Mouse (Mus musculus) spleen, postnatal 10 days (tissue): ENCODE results near the gene Dnajb12.

Experiments used
- DNase-seq, 2 experiments: peaks; one replicate each; pipeline ENCODE4 v3.0.0; 2021 to 2022; ENCODE audit warnings: low spot score in 2 of 2

Dnajb12 gene

DNA sequence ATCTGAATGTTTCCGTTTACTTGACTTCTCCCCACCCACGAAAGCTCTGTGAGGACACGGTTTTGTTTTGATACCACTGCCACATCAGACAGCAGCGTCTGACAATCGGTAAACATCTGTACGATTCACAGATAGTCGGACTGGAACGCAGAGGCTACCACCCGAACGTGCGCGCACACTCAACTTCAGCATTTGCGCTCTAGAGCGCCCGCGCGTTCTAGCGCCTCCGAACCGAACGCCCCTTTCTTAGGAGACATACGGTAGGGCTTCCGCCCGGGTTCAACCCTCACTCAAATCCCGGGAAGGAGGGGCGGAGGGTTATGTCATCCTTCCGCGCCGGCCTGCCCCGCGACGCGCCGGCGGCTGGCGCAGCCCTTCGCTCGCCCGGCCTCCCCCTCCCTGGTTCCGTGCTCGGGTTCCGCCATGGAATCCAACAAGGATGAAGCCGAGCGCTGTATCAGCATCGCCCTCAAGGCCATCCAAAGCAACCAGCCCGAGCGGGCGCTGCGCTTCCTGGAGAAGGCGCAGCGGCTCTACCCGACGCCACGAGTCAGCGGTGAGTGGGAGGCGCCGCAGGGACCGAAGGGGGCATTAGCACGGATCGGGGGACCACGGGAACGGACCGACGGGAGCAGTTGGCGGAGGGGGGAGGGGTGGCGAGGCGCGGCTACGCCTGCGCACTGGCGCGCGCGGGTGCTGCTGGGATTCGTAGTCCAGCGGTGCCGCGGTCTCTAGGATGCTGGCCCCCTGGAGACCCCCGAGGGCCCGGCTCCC, at the start of gene Dnajb12:
Dnajb12 (plus strand) TSS at position 302 of the 774 bp plus-strand sequence.
- DNase-seq, result peak; percentile 93 to 98

DNA sequence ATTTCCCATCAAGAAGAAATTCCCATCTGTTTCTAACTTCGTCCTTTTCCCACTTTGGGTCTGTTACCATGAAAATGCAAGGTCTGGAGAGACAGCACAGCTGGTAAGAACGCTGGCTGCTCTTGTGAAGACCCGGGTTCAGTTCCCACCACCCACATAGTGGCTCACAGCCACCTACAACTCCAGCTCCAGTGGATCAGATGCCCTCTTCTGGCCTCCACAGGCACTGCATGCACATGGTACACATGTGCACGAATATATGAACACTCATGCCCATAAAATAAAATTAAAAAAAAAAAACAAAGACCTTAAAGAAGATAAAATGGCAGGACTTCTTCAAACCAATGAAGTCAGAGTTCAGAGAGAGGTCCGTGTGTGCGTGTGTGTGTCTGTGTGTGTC, 49.5 kb upstream of the Dnajb12 start:
- DNase-seq, result no peak

DNA sequence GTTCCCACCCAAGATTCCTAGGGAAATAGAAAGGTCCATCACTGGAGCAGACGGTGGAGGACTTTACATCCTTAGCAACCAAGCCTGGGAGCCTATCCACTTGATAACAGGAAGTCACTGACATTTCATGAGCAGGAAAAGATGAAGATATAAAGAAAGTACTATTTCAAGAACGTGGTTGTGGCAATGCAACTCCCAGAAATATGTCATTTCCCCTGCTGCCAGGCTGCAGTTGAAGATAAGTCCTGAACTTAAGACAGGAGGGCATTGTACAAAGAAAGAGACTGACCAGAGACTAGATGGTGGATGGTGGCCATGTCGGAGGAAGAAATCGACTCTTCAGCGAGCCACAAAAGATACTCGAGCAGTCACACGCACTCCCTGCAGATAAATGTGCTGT, 47.4 kb upstream of the Dnajb12 start:
- DNase-seq, result no peak

DNA sequence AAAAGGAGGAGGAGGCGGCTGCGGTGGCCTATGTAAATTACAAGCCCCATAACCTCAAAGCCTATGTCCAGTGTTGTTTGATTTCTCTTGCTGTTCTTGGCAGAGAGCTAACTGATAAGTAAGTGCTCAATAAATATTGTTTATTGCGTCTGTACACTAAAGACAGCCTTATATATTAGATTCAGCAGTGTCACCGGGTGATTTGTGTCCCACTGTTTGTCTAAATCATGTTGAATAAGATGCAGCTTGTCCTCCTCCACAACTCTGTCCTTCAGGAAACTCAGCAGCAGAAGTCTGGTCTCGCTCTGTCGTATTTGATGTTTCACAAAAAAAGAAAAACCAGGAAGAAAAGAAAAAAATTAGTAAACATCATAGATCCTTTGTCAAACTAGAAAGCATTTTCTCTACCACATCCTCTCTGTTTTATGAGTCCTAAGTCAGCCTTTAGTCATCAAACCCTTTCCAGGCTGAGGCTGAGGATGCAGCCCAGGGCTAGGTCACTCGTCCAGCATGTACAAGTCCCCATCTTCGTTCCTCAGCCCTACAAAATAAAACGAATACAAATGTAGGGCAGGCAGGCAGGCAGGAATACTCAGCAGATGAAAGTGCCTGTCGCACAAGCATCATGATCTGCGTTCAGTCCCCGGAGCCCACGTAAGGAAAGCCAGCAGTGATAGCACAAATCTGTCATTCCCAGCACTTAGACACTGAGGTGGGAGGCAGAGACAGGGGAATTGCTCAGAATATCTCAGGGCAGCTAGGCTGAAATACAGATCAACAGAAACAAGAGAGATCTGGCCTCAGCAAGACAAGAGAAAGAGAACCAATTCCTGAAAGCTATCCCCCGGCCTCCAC, 43.8 kb upstream of the Dnajb12 start:
- DNase-seq, result no peak

DNA sequence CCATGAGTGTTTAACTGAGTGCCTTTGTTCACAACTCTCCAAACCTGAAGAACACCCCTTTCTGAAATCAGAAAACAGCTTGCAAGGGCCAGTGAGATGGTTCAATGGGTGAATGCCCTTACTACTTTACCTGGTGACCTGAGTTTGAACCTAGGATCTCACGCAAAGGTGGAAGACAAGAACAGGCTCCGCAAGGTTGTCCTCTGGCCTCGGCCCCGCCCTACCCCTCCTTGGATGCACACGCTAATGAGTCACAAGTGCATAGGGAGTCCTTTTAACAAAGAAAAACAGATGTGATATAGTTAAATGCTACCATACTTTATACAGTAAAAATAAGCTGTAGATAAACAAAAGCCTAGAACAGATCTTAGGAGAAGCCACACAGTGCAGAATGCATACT, 41.9 kb upstream of the Dnajb12 start:
- DNase-seq, result no peak

DNA sequence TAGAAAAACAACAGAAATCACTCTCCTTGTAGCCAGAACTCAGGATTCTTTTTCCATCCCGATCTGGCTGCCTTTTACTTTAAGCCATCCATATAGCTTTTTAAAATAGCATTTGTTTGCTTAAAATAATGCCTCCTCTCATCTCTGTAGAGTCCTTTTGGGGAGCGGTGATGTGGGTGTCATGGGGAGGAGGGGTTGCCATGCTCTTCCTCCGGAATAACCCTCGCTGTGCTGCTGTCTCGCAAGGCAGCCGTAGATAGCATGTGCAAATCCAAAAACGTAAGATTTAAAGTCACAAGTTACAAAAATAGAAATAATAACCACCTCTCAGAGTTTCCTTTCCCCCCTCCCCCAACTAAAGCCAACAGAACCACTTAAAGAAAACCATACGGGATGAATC, 37.9 kb upstream of the Dnajb12 start:
- no peak for DNase-seq

DNA sequence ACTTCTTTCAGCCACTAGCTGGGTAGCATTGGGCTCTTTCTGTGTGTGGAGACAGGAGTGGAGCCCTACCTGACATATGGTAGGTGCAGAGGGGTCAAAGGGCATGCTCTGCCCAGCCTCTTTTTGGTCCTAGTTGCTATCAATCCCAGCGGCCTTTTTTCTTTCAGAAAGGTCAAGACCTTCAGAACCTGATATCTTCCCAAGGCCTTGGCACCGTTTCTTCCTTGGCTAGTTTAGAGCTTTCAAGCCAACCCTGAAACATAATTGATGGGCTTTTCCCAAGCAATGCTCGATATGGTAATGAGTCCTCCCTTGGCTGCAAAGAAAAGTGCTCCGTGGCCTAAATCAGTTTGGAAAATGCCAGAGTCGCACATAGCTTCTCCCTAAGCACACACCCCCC, 36.2 kb upstream of the Dnajb12 start:
- DNase-seq, result no peak

DNA sequence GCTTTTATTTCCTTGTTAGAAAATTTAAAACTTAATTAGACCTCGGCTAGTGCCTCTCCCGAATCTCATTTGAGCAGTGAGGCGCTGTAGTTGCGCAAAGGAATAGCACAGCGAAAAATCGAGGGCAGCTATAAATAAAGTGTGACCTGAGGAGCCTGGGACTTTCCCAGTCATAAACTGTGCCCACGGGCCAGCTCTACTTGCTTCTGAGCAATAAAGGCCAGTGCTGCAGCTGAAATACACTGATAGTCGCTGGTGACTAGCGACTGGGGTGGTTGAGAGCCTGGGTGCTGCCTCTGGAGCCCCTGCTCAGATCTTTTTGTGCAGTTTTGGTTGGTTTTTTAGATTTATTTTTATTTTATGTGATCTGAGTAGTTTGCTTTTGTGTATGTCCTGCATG, 34.7 kb upstream of the Dnajb12 start:
- no peak for DNase-seq

DNA sequence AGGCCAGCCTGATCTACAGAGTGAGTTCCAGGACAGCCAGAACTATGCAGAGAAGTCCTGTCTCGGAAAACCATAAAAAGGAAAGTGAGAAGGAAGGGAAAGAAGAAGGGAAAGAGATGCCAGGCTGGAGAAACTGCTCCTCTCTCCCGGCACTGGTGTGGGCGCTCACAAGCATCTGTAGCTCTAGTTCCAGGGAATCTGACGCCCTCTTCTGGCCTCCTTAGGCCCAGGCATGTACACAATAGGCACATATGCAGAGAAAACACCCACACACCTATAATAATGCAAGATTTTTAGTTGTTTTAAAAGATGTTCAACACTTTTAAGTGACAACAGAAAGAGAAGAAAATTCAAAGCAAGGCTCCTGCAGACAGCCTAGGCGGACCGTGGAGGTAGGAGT, 32.9 kb upstream of the Dnajb12 start:
- DNase-seq, result no peak

DNA sequence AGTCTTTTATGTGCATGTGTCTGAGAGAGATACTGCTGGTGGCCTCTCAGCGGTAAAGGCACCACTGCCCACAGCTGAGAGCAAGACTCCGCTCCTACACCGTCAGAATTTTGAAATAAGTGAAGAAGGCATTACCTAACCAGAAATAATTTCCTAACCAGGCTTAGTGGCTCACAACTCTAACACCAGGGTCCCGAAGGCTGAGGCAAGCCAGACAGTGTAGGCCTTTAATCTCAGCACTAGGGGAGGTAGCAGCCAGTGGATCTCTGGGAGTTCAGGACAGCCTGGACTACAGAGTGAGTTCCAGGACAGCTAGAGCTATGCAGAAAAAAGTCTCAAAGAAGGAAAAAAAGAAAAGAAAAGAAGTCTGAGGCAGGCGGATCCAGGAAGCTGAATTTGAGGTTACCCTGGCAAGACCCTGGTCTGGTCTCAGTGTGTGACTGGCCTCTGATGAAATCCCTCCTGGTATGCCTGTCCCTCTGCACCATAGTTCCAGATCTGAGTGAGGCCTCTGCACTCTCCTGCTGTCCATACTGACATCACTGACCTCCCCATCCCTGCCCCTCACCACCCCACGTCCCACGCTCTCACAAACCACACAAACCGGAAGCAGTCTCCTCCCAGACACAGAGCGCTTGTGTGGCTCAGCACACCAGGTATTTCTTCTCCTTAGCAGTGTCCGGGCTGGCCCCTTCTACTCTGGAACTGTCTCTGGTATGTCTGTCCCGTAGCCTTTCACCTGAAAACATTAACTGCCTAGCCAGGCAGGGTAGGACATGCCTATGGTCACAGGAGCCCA, 31.1 kb upstream of the Dnajb12 start:
- no peak for DNase-seq

DNA sequence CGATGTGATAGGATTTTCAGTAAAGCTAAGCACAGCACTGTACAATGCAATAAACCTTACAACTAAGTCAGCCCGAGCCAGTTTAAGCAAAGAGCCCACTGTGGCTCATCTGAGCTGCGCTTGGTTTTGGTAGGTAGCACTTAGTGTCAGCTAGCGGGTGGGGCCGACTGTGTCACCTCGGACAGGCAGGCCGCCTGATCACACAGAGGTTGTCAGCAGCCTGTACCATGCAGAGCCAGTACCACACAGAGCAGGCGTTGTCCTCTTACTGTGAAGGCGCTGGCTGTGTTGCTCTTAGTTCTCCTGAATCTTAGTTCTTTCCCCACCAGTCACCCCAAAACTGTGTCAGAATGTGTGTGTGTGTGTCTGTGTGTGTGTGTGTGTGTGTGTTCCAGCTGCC, 30.4 kb upstream of the Dnajb12 start:
- DNase-seq, result no peak

DNA sequence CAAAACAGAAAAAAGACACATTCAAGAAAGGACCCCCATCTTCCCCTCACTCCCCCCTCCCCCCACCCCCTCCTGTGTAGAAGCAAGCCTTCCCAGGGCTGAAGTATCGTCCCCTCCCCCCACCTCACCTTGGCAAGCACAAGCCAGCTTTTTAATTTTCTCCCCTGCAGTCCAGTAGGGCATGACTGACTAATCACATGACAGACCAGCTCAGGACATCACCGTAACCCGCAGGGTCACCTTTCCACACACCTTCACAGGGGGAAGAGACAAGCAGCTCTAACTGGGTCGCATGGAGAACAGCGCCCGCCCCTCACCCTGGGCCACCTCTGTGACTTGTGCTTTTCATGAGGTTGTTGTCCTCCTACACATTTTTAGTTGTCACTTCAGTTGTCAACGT, 30.0 kb upstream of the Dnajb12 start:
- DNase-seq, result no peak

DNA sequence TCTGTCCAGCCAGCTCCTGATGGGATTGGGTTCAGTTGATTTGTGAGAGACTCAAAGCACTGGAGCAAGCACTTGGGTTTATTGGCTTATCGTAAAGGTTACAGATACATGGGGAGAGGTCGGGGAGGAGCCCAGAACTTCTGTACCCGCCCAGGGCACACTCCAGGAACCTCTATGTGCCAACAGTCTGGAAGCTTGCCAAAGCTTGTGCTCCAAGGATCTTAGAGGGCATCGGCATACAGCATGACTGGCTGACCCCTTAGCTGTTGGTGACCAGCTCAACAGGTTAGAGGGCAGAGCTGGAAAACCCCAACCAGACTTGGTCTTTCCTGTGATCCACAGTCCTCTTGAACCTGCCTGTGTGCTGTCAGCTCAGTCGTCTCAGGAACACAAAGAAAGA, 22.2 kb upstream of the Dnajb12 start:
- no peak for DNase-seq

DNA sequence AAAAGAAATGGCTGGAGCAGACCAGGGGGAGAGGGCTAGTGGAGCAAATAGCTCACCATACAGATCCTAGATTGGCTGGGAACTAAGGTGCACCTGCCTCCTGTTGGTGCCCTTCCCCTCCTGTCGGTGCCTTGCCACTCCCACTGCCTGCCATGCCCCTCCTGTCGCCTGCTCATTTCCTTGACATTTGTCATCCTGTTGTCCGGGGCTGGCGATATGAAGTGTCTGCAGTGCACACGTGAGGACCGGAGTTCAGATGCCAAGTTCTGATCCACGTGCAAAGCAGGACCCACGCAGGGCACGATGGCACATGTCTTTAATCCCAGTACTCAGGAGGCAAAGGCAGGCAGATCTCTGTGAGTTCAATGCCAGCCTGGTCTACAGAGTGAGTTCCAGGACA, 18.7 kb upstream of the Dnajb12 start:
- DNase-seq, result no peak

DNA sequence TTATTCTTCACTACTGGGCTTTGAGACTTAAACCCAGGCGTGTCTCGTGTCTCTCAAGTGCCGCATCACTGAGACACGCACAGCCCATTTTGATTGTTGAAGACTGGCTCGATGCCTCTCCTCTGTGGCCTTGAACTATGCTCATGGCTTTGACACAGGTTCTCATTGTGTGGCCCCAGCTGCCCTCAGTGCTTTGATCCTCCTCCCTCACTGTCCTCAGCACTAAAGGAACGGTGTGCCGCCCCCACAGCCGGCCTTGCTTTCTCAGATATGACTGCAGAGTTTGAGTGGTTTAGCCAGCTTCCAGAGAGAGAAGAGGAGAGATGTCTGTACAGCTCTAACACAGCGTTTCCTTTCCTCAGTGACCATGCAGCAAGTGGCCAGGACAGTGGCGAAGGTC, 18.2 kb upstream of the Dnajb12 start:
- DNase-seq, result no peak

DNA sequence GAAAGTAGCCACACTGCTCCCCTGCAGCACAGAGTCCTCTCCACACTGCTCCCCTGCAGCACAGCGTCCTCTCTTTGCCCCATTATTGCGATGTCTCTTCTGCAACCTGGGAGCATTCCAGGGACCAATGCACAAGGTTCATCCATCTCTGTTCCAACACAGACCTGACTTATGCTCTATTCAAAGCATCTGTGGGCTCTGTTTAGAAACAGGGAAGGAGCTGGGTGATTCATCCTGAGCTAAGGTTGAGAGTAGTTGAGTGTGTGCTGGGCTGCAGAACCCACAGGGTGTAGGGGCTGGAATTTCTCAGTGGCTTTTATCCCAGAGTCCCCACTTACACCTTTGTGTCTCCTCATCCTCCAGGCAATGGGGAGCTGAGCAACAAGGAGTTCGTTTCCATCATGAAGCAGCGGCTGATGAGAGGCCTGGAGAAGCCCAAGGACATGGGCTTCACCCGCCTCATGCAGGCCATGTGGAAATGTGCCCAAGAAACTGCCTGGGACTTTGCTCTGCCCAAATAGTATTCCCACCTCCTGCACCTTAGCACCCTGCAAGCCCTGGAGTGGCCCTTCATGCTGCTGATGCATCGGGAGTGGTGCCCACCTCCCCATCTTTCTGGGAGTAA, 16.4 kb upstream of the Dnajb12 start:
- DNase-seq, result no peak

DNA sequence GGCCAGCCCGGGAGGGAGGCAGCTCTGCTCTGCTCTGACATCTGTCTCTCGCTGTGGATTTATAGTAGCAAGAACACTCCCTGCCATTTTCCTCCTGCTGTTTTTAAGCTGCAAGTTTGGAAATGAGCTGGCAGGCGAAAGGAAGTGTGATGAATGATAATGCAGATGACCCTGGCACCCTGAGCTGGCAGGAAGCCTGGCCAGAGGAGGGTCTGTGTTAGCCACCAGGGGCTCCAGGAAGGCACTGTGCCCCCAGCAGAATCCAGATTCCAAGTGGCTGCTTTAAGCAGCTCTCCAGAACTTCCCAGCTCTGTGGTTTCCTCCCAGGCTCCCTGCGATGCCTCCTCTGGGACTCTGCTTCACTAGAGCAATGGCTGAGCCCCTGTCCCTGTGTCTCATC, 15.7 kb upstream of the Dnajb12 start:
- no peak for DNase-seq

DNA sequence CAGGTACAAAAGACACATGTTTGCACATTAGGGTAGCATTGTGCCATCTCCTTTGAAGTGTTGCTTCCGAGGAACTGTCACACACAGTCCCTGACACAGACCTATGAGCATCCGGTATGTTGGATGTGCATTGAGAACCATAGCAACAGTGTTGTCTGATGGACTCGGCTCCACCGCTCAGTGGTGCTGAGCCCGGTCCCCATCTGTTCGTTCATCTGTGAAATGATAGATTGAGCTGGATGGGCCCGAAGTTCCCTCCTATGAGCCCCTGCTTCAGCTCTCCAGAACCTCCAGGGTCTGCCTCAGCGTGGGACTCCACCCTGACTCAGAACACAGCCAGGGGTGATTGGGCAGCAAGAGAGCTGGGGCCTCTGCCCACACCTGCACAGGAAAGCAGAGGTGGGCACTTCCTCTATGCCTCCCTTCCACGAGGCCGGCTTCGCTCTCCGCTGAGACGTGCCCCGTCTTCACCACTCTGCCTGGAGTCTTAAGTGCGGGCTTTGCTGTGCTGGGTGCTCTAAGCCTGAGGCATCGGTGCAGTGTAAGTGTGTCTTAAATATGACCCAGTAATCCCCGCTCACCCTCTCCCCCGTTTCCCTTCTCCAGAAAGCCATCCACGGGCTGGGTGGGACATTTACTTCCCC, 15.0 kb upstream of the Dnajb12 start:
- no peak for DNase-seq

DNA sequence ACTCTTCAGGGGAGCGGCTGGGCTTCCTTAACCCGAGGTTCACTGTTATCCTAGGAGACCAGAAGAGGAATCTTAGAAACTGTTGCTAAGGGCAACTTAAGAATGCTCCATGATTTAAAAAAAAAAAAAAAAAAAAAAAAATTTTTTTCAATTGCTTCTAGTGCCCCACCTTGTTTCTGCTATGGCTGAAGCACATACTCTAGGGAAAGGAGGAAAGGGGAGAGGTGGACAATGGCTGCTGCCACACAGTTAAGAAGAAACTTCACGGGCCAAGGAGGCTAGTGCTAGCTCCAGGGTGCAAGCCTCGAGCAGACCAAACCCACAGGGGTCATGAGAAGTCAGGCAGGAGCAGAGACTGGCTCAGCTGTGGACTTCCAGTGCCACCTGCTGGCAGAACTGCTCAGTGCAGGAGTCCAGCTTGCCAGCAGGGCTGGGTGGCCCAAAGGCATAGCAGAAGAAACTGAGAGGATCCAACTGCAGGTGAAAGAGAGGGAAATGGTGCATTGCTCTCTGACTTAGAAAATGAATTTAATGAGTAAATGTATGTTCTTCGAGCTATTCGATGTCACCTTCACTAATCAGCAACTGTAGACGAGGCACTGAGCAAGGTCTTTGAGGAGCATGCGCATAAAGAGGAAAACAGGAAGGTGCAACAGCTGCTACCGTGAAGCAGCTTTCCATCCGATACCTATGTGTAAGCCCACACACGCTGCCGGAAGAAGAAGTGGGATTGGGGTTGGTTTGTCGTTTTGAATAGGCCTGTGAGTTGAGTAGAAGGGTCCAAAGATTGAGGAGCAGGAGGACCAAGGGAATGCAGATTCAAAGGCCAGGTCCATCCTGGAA, 14.3 kb upstream of the Dnajb12 start:
- DNase-seq, result peak; percentile 90 to 92

DNA sequence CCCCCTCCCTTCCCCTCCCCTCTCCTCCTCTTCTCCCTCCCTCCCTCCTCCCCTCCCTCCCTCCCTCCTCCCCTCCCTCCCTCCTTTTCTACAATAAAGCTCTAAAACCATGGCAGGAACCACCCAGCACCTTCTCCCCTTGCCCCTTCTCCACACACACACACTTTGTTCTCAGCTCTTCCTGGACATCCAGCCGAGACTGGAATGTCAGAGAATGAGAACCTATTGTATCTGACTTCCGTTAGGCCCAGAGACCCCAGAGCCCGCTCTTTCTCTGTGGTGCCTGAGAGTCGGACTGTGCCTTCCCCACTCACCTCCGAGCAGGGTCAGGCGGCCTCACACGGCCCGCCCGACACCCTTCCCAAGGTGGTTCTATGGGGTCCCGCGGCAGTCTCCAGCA, 11.1 kb upstream of the Dnajb12 start:
- no peak for DNase-seq

DNA sequence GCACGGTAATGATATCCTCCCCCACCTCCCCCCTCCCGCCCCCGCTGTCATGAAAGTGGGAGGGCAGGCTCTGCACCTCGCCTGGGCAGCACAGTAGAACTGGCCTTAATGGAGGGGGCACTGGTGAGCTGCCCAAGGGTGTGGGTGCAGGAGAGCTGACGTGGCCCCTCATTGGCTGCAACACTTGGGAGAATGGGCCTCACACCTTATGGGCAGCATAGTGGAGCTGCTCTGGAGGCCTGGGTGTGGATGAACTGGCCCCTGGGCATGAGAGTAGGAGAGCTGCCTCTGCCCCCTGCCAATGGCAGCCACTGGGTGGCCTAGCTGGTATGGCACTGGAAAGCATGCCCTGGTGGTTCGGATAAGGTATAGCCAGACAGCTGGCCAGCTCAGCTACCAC, 9.3 kb upstream of the Dnajb12 start:
- no peak for DNase-seq
